Mouse (Mus musculus) urinary bladder, postnatal 25 days (tissue): Measurements from ENCODE around the gene Knl1.
"Not testable (repeated sequence)": the region's sequence is repeated elsewhere in the genome, so short reads cannot be mapped to it uniquely, and the experiment has no call there.

Source experiments
- DNase-seq: peaks from one replicate; pipeline ENCODE4 v3.0.0; 2022; ENCODE audit warnings: low spot score

Knl1 gene

GRCm38 (mm10) chr2:119046649-119047611 lies at the start of gene Knl1:
Gene Knl1 (plus strand): TSS chr2:119047119.
- DNase-seq = peak; percentile 96

- DNase-seq = no peak
Measured at GRCm38 (mm10) chr2:118998115-118998866, 48.6 kb upstream of the Knl1 start.

GRCm38 (mm10) chr2:118999025-118999639 lies 47.8 kb upstream of the Knl1 start:
- no peak for DNase-seq

- no peak for DNase-seq
Measured at GRCm38 (mm10) chr2:119006886-119007285, 40.0 kb upstream of the Knl1 start.

- DNase-seq = no peak
Measured at GRCm38 (mm10) chr2:119009376-119009775, 37.5 kb upstream of the Knl1 start.

- DNase-seq = no peak
Measured at GRCm38 (mm10) chr2:119014989-119015388, 31.9 kb upstream of the Knl1 start.

- DNase-seq = no peak
Measured at GRCm38 (mm10) chr2:119015604-119016180, 31.2 kb upstream of the Knl1 start.

GRCm38 (mm10) chr2:119016312-119016711 lies 30.6 kb upstream of the Knl1 start:
- not testable (repeated sequence) for DNase-seq

- DNase-seq = no peak
Measured at GRCm38 (mm10) chr2:119017647-119018046, 29.3 kb upstream of the Knl1 start.

- DNase-seq = peak; percentile 8
Measured at GRCm38 (mm10) chr2:119018391-119019122, 28.4 kb upstream of the Knl1 start.

GRCm38 (mm10) chr2:119019131-119019530 lies 27.8 kb upstream of the Knl1 start:
- DNase-seq = no peak

- DNase-seq = no peak
Measured at GRCm38 (mm10) chr2:119019538-119019937, 27.4 kb upstream of the Knl1 start.

GRCm38 (mm10) chr2:119023154-119023660 lies 23.7 kb upstream of the Knl1 start:
- DNase-seq = no peak

GRCm38 (mm10) chr2:119024536-119025238 lies 22.2 kb upstream of the Knl1 start:
- no peak for DNase-seq

- DNase-seq = no peak
Measured at GRCm38 (mm10) chr2:119025239-119025616, 21.7 kb upstream of the Knl1 start.

GRCm38 (mm10) chr2:119026951-119027350 lies 20.0 kb upstream of the Knl1 start:
- DNase-seq = no peak

- peak; percentile 77 for DNase-seq
Measured at GRCm38 (mm10) chr2:119028941-119029551, 17.9 kb upstream of the Knl1 start, which contains the start of gene Ccdc32. Gene Ccdc32 (minus strand): TSS chr2:119029393.

GRCm38 (mm10) chr2:119032191-119032590 lies 14.7 kb upstream of the Knl1 start:
- DNase-seq = no peak

- peak; percentile 86 for DNase-seq
Measured at GRCm38 (mm10) chr2:119034656-119035396, 12.1 kb upstream of the Knl1 start, which contains the start of gene Rpusd2. Gene Rpusd2 (plus strand): TSS chr2:119034790.
